Mouse (Mus musculus) bone marrow, adult 2 months (tissue): ENCODE measurements around the gene Atp5g3. TPM values are rescaled to one million over a fixed set of nuclear protein-coding genes. Genes with fewer than 3 reads are reported as not detected.

Source experiments
- H3K27ac ChIP-seq: fragments of 200-500 bp; 2 replicates; pipeline ENCODE4 v1.5.1; 2012; ENCODE audit warnings: low read depth, mild to moderate bottlenecking, control low read depth, inconsistent platforms, low read length; ENCODE audit not compliant: control insufficient read depth, poor library complexity, insufficient read depth
- H3K4me1 ChIP-seq: fragments of 200-500 bp; 2 replicates; pipeline ENCODE4 v1.6.1; 2011; ENCODE audit warnings: low read length; ENCODE audit not compliant: control insufficient read depth, insufficient read depth
- H3K4me3 ChIP-seq: fragments of 200-500 bp; replicated peaks from 2 replicates; pipeline ENCODE3; 2011; ENCODE audit warnings: mild to moderate bottlenecking, low read depth, low read length, control low read depth; ENCODE audit not compliant: control insufficient read depth
- CTCF ChIP-seq: fragments of 200-500 bp; IDR thresholded peaks from 2 replicates; pipeline ENCODE4 v1.5.1; 2011; ENCODE audit warnings: low read length, control low read depth; ENCODE audit not compliant: control insufficient read depth, insufficient read depth
- POLR2A ChIP-seq: fragments of 200-500 bp; IDR thresholded peaks from 2 replicates; pipeline ENCODE4 v1.6.1; 2011; ENCODE audit warnings: low read depth, mild to moderate bottlenecking, control low read depth, low read length, borderline replicate concordance; ENCODE audit not compliant: control insufficient read depth
- WGBS: fragments of 180-500 bp; shearing (Covaris S2); methylation state at CpG from one replicate; pipeline ENCODE4 v1.1.7; 2018; 5-methylcytosine and 5-hydroxymethylcytosine counted together
- polyA plus RNA-seq: library from polyadenylated mRNA; stranded (reverse); fragments of >200 nt; gene quantifications from 2 replicates; pipeline ENCODE4 v1.2.4, GENCODE M21; 2011; ENCODE audit warnings: low replicate concordance; ENCODE audit not compliant: missing spikeins, insufficient read depth, insufficient read length

Gene Atp5g3
- polyA plus RNA-seq, 1 experiment: 279 TPM

GRCm38 (mm10) chr2:73885997-73886396 is 25.1 kb downstream of the Atp5g3 start:
- Histone ChIP-seq H3K4me1 (no peaks in the 10 kb centered on the region), H3K27ac (no peak overlapping the region), H3K4me3 (no peak overlapping the region)
- TF ChIP-seq CTCF: no peak
- no peak for TF ChIP-seq POLR2A
- 75% methylated on average over 2 of the region's 2 CpGs for WGBS

DNA sequence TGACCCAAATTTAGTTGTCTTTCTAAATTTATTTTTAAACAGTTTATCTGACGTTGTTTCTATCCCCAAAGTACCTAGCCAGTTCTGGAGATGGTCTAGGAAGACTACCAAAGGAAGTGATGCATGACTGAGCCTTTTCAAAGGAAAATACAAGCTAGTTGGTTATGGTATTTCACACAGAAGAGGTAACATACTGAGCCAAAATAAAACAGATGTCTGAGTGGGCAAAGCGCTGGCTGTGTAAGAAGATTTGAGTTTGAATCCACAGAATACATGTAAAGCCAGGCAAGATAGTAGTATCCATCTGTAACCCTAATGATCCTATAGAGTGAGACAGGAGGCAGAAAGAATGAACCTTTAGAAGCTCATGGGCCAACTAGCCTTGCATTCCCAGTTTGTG is 33.2 kb downstream of the Atp5g3 start:
- 78% methylated on average over 2 of the region's 2 CpGs for WGBS
- no peaks in the 10 kb centered on the region for H3K4me1 ChIP-seq
- H3K27ac ChIP-seq: no peak overlapping the region
- no peak overlapping the region for H3K4me3 ChIP-seq
- TF ChIP-seq POLR2A (no peak), CTCF (no peak)

DNA sequence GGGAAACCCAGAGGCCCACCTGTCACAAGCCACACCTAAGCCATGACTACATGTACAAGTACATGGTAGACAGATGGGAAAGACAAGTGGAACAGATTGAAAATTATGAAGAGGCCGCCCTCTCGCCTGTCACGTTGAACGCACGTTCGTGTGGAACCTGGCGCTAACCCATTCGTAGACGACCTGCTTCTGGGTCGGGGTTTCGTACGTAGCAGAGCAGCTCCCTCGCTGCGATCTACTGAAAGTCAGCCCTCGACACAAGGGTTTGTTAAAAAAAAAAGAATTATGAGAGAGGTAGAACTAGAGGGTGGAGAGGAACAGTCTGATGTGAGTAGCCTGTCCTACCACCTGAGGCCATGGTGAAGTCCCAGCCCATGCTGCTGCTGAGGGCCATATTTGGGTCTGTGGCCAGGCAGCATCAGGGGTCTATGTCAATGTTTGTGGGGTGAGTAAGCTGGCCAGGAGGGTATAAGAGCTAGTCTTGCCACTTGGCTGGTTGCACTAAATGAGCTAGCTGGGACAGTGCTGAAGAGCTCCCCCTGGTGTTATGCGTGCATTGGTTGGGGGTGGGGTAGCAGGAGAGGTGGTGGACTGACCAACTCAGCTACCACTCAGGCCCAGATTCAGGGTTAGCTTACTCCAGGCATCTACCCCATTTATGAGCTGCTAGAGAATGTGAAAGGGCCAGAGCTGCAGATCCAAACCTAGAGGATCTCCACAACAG is 43.2 kb downstream of the Atp5g3 start:
- WGBS: 83% methylated on average over 16 of the region's 16 CpGs
- no peak overlapping the region for H3K27ac ChIP-seq
- TF ChIP-seq POLR2A (no peak), CTCF (peak; percentile 71)
- H3K4me3 ChIP-seq: no peak overlapping the region
- no peaks in the 10 kb centered on the region for H3K4me1 ChIP-seq

GRCm38 (mm10) chr2:73860046-73860624 is 51.0 kb downstream of the Atp5g3 start:
- no peaks in the 10 kb centered on the region for H3K4me1 ChIP-seq
- no peak for TF ChIP-seq POLR2A
- TF ChIP-seq CTCF: no peak
- H3K27ac ChIP-seq: no peak overlapping the region
- WGBS: 81% methylated on average over 4 of the region's 4 CpGs
- H3K4me3 ChIP-seq: no peak overlapping the region

Other genes starting within 250 kb of the Atp5g3 start
- 3.4 TPM in 1 of 2 replicates, not detected in the other for gene Chn1, start 136.0 kb downstream of the Atp5g3 start, polyA plus RNA-seq
- 13.1 and 16.3 TPM in 2 replicates for gene Atf2, start 18.7 kb downstream of the Atp5g3 start, polyA plus RNA-seq